Comparison of ENCODE assay signal across 14 mouse cellular contexts in the genomic region with DNA sequence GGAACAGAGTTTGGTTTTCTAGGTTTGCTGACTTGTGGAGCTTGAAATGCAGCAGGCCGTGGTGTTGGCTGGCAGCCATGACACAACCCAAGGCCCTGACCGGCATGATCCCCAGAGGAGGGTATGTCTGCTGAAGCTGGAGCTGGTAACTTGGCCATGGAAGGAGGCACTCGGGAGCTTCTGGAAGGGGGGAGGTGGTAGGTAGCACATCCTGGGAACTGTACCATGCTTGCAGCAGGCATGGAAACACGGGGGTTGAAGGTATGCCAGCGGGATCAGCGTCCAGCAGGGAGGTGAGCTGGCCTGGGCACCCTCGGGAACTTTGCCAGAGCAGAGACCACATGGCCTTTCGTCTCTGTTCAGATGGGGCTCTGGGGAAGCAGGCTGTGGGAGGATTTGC. TPM values are rescaled to one million over a fixed set of nuclear protein-coding genes. Genes with fewer than 3 reads are reported as not detected.
DNase-seq lines count a peak whose midpoint lies in the region; ATAC-seq and TF ChIP-seq lines count a peak whose summit lies in the region.
"Had no signal": no experiment of that assay in that cellular context is flagged by ENCODE, and none has a peak within 500 bp of the region (broad histone marks: within the 10 kb centered on the region; RNA-seq: fewer than 3 reads in every experiment).

No protein-coding gene starts in this region.

- H3K9me3 ChIP-seq in heart, embryonic 12.5 days (replicated peaks), result peaks cover 7% of the 10 kb centered on the region
- peaks cover 3% of the 10 kb centered on the region for H3K9me3 ChIP-seq in liver, postnatal 0 days (ENCODE audit: low read length)
- no peaks in the 10 kb centered on the region for H3K9me3 ChIP-seq in hindbrain, embryonic 10.5 days
- H3K9me3 ChIP-seq: liver, embryonic 15.5 days; midbrain, embryonic 12.5 days had no signal

- TF ChIP-seq EP300 in liver, postnatal 0 days (IDR thresholded peaks at IDR 0.05; ENCODE audit: low read depth), result no peak

- H3K27me3 ChIP-seq in heart, embryonic 12.5 days (replicated peaks), result peaks cover 3% of the 10 kb centered on the region
- H3K27me3 ChIP-seq in liver, postnatal 0 days (ENCODE audit: insufficient read depth, low read length), result no peaks in the 10 kb centered on the region
- H3K27me3 ChIP-seq in hindbrain, embryonic 10.5 days (ENCODE audit: insufficient read depth, poor library complexity, severe bottlenecking), result peaks cover 48% of the 10 kb centered on the region
- H3K27me3 ChIP-seq: liver, embryonic 15.5 days had no signal

- ATAC-seq in heart, embryonic 12.5 days (ENCODE audit: insufficient number of reproducible peaks, low FRiP score), result no peak
- no peak for ATAC-seq in liver, postnatal 0 days

- 77% methylated on average over 8 of the region's 8 CpGs for WGBS in heart, embryonic 12.5 days
- WGBS in liver, postnatal 0 days (ENCODE audit: insufficient replicate concordance), result 76% methylated on average over 8 of the region's 8 CpGs
- 86% methylated on average over 8 of the region's 8 CpGs for WGBS in hindbrain, embryonic 10.5 days

- no peak overlapping the region for H3K9ac ChIP-seq in heart, embryonic 12.5 days
- H3K9ac ChIP-seq in liver, postnatal 0 days (replicated peaks), result no peak overlapping the region
- H3K9ac ChIP-seq: liver, embryonic 15.5 days; midbrain, embryonic 12.5 days had no signal

- peaks cover 42% of the 10 kb centered on the region for H3K36me3 ChIP-seq in heart, embryonic 12.5 days
- H3K36me3 ChIP-seq in liver, postnatal 0 days (replicated peaks; ENCODE audit: insufficient read depth, low read length), result no peaks in the 10 kb centered on the region
- no peaks in the 10 kb centered on the region for H3K36me3 ChIP-seq in hindbrain, embryonic 10.5 days
- H3K36me3 ChIP-seq: G1E; liver, embryonic 15.5 days; midbrain, embryonic 12.5 days had no signal

- peak; percentile 46 for DNase-seq in adrenal gland, postnatal 14 days
- DNase-seq in adrenal gland, adult 18-20 months (ENCODE audit: low spot score in 2 of 2), result no peak
- DNase-seq in 3T3-L1 (ENCODE audit: low read depth, low spot score), result peak; percentile 3
- peak; percentile 68 for DNase-seq in kidney, adult 9 months
- DNase-seq in liver, postnatal 0 days, result no peak
- no peak for DNase-seq in layer of hippocampus, postnatal 25 days (ENCODE audit: extremely low spot score in 1 of 2, low spot score in 1 of 2)
- no peak for DNase-seq in hindbrain, embryonic 10.5 days (ENCODE audit: low spot score)
- DNase-seq: B cell, adult 2 months; layer of hippocampus, adult 9-11 months; lung, postnatal 36 days had no signal

- 0 out of 2 replicates have a peak overlapping the region, but pooled peaks have one; percentile 5 for H3K27ac ChIP-seq in heart, embryonic 12.5 days (ENCODE audit: poor library complexity, severe bottlenecking)
- no peak overlapping the region for H3K27ac ChIP-seq in liver, postnatal 0 days (ENCODE audit: low read depth)
- no peak overlapping the region for H3K27ac ChIP-seq in hindbrain, embryonic 10.5 days
- H3K27ac ChIP-seq: liver, embryonic 15.5 days; midbrain, embryonic 12.5 days had no signal

- H3K4me3 ChIP-seq in heart, embryonic 12.5 days, result no peak overlapping the region
- no peak overlapping the region for H3K4me3 ChIP-seq in liver, postnatal 0 days (ENCODE audit: low read depth, low read length)
- no peak overlapping the region for H3K4me3 ChIP-seq in hindbrain, embryonic 10.5 days
- H3K4me3 ChIP-seq: liver, embryonic 15.5 days; midbrain, embryonic 12.5 days had no signal

- H3K4me2 ChIP-seq in heart, embryonic 12.5 days, result no peak overlapping the region
- no peak overlapping the region for H3K4me2 ChIP-seq in liver, postnatal 0 days (ENCODE audit: low read depth, low read length)
- H3K4me2 ChIP-seq: liver, embryonic 15.5 days; midbrain, embryonic 12.5 days had no signal

- peaks cover 11% of the 10 kb centered on the region for H3K4me1 ChIP-seq in heart, embryonic 12.5 days (replicated peaks)
- no peaks in the 10 kb centered on the region for H3K4me1 ChIP-seq in liver, postnatal 0 days (ENCODE audit: insufficient read depth)
- H3K4me1 ChIP-seq in hindbrain, embryonic 10.5 days (replicated peaks), result 0 out of 2 replicates have a peak, but pooled peaks cover 4% of the 10 kb centered on the region
- H3K4me1 ChIP-seq: liver, embryonic 15.5 days had no signal

- no peak for TF ChIP-seq CTCF in liver, postnatal 0 days (IDR thresholded peaks at IDR 0.05; ENCODE audit: low read depth)

RNA-seq across cellular contexts. Expression of gene Scn5a, which starts 55.5 kb away (rescaled TPM):
- total RNA-seq in adrenal gland, postnatal 14 days (2021), result 0.22 and 0.56 TPM in 2 replicates
- total RNA-seq in adrenal gland, adult 18-20 months (2021), result under 1 TPM; 0.06 to 0.07 TPM
- 15.9 and 18.9 TPM in 2 replicates for polyA plus RNA-seq in heart, embryonic 12.5 days (2016; fragmentation: Nextera tagmentation; extraction: Ambion mirVana)
- polyA plus RNA-seq in liver, postnatal 0 days (2015; fragmentation: Nextera tagmentation; extraction: Ambion mirVana), result 0.01 TPM in 2 replicates
- under 1 TPM; 0.70 to 0.89 TPM for total RNA-seq in layer of hippocampus, postnatal 25 days (2021)
- 0.55 and 0.93 TPM in 2 replicates for polyA plus RNA-seq in hindbrain, embryonic 10.5 days (2016; fragmentation: Nextera tagmentation; extraction: Ambion mirVana)
- polyA plus RNA-seq: G1E had no signal

Comparison
In these comparisons a context has a peak if more than half of its experiments do, and no peak if none do; other contexts are left out.
1. DNase-seq: peak in adrenal gland, postnatal 14 days (single experiment), 3T3-L1 (single experiment) and kidney, adult 9 months (single experiment); none in adrenal gland, adult 18-20 months (0 of 2), liver, postnatal 0 days (single experiment), layer of hippocampus, postnatal 25 days (0 of 2) and hindbrain, embryonic 10.5 days (single experiment).